Mouse (Mus musculus): Measurements from ENCODE around the gene 4930523C07Rik.

Gene 4930523C07Rik

GRCm38 (mm10) chr1:160105426-160105825 is 61.2 kb downstream of the 4930523C07Rik start:
- no peak for DNase-seq

GRCm38 (mm10) chr1:160108604-160109003 is 64.4 kb downstream of the 4930523C07Rik start:
- no peak for DNase-seq

- DNase-seq = no peak
These were observed 79.8 kb downstream of the 4930523C07Rik start for GRCm38 (mm10) chr1:160123957-160124356.

All from cerebellum, postnatal 25 days (tissue).